Mouse (Mus musculus): Measurements from ENCODE around the gene E130114P18Rik. TPM values are rescaled to one million over a fixed set of nuclear protein-coding genes. Genes with fewer than 3 reads are reported as not detected.

Gene E130114P18Rik
- polyA plus RNA-seq, 1 experiment: not detected

DNA sequence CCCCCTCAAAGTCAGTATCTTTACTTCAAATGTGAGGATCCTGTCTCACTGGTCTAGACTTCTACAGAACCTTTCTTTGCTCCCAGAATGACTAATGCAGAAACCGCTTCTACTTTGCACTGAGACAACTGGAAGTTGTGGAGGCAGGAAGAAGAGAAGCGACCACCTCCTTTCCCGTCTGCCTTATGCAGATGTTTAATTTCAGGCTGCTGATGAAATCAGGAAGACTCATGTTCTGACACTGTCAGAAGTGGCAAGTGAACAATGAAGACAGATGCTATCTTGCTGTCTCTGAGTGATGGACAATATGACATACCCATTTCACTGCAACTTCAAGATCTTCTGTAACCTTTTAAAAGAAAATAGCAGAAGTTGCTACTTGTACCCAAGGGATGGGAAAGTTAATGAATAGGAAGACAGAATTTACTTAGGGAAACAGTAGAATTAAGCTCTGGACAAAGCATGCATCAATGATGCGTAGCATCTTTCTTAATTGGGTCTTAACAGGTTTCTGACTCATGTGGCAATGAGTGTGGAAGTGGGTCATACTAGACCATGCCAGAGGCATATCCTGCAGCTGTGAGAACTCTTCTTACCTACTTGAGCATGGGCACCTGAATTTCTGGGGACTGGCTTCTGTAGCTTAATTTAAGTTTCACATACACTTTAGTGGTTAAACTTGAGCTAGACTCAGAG is 43.8 kb upstream of the E130114P18Rik start:
- Histone ChIP-seq H3K27me3 (ENCODE audit: control insufficient read depth, insufficient read depth, insufficient read length) (no peaks in the 10 kb centered on the region), H3K79me2 (ENCODE audit: control insufficient read depth, insufficient read depth) (no peaks in the 10 kb centered on the region), H3K79me3 (ENCODE audit: low read depth) (no peaks in the 10 kb centered on the region), H3K36me3 (ENCODE audit: control insufficient read depth, insufficient read depth) (no peaks in the 10 kb centered on the region), H3ac (ENCODE audit: control insufficient read depth, insufficient read length, low read depth) (no peak overlapping the region), H3K4me3 (ENCODE audit: insufficient read depth, poor library complexity, severe bottlenecking) (no peak overlapping the region)
- TF ChIP-seq FOSL1 (IDR thresholded peaks at IDR 0.05; ENCODE audit: insufficient read depth, low read length, poor library complexity, severe bottlenecking) (no peak), USF1 (IDR thresholded peaks at IDR 0.05; ENCODE audit: low read depth) (no peak), MYOD1 (IDR thresholded peaks at IDR 0.05; ENCODE audit: control insufficient read depth, insufficient read length, low read depth) (no peak), CEBPB (IDR thresholded peaks at IDR 0.05; ENCODE audit: low read depth) (no peak), MAX (IDR thresholded peaks at IDR 0.05) (no peak), CTCF (IDR thresholded peaks at IDR 0.05; ENCODE audit: control insufficient read depth, insufficient read depth, insufficient read length) (no peak)

- Histone ChIP-seq H3K79me2 (ENCODE audit: control insufficient read depth, insufficient read depth) (no peaks in the 10 kb centered on the region), H3K36me3 (ENCODE audit: control insufficient read depth, insufficient read depth) (no peaks in the 10 kb centered on the region), H3K27me3 (ENCODE audit: control insufficient read depth, insufficient read depth, insufficient read length) (no peaks in the 10 kb centered on the region), H3K4me3 (ENCODE audit: insufficient read depth, poor library complexity, severe bottlenecking) (no peak overlapping the region), H3K79me3 (ENCODE audit: low read depth) (no peaks in the 10 kb centered on the region), H3ac (ENCODE audit: control insufficient read depth, insufficient read length, low read depth) (no peak overlapping the region)
- TF ChIP-seq CTCF (IDR thresholded peaks at IDR 0.05; ENCODE audit: control insufficient read depth, insufficient read depth, insufficient read length) (no peak), CEBPB (IDR thresholded peaks at IDR 0.05; ENCODE audit: low read depth) (no peak), MYOD1 (IDR thresholded peaks at IDR 0.05; ENCODE audit: control insufficient read depth, insufficient read length, low read depth) (no peak), FOSL1 (IDR thresholded peaks at IDR 0.05; ENCODE audit: insufficient read depth, low read length, poor library complexity, severe bottlenecking) (no peak), USF1 (IDR thresholded peaks at IDR 0.05; ENCODE audit: low read depth) (no peak), MYOG (IDR thresholded peaks at IDR 0.05; ENCODE audit: control insufficient read depth, extremely low read depth, insufficient read length) (no peak), MAX (IDR thresholded peaks at IDR 0.05) (no peak)
Measured at GRCm38 (mm10) chr4:97820474-97821259, 42.8 kb upstream of the E130114P18Rik start.

- Histone ChIP-seq H3K79me2 (ENCODE audit: control insufficient read depth, insufficient read depth) (no peaks in the 10 kb centered on the region), H3K36me3 (ENCODE audit: control insufficient read depth, insufficient read depth) (no peaks in the 10 kb centered on the region), H3ac (ENCODE audit: control insufficient read depth, insufficient read length, low read depth) (no peak overlapping the region), H3K79me3 (ENCODE audit: low read depth) (no peaks in the 10 kb centered on the region), H3K27me3 (ENCODE audit: control insufficient read depth, insufficient read depth, insufficient read length) (no peaks in the 10 kb centered on the region), H3K4me3 (ENCODE audit: insufficient read depth, poor library complexity, severe bottlenecking) (no peak overlapping the region)
- TF ChIP-seq USF1 (IDR thresholded peaks at IDR 0.05; ENCODE audit: low read depth) (no peak), CEBPB (IDR thresholded peaks at IDR 0.05; ENCODE audit: low read depth) (no peak), MAX (IDR thresholded peaks at IDR 0.05) (no peak), MYOD1 (IDR thresholded peaks at IDR 0.05; ENCODE audit: control insufficient read depth, insufficient read length, low read depth) (no peak), FOSL1 (IDR thresholded peaks at IDR 0.05; ENCODE audit: insufficient read depth, low read length, poor library complexity, severe bottlenecking) (no peak), MYOG (IDR thresholded peaks at IDR 0.05; ENCODE audit: control insufficient read depth, extremely low read depth, insufficient read length) (no peak), CTCF (IDR thresholded peaks at IDR 0.05; ENCODE audit: control insufficient read depth, insufficient read depth, insufficient read length) (no peak)
Measured at GRCm38 (mm10) chr4:97819101-97819500, 41.2 kb upstream of the E130114P18Rik start.

DNA sequence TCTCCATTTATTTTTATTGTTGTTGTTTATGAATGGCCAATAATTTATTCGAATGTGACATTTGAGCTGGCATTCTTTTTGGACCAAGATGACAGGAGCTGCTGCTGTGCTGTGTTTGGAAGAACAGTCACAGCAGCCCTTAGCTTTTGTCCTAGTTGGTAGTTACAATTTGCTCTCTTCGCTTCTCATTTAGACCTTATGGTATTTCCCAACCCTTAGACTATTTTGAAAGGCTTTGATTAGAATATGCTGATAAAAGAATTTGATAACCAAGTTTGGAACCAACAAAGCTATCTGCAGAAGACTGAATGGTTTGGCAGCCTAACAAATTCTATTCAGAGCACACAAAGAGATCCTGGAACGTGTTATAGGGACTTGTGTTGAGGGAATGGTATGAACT is 40.6 kb upstream of the E130114P18Rik start:
- Histone ChIP-seq H3ac (ENCODE audit: control insufficient read depth, insufficient read length, low read depth) (no peak overlapping the region), H3K36me3 (ENCODE audit: control insufficient read depth, insufficient read depth) (no peaks in the 10 kb centered on the region), H3K4me3 (ENCODE audit: insufficient read depth, poor library complexity, severe bottlenecking) (no peak overlapping the region), H3K79me2 (ENCODE audit: control insufficient read depth, insufficient read depth) (no peaks in the 10 kb centered on the region), H3K27me3 (ENCODE audit: control insufficient read depth, insufficient read depth, insufficient read length) (no peaks in the 10 kb centered on the region), H3K79me3 (ENCODE audit: low read depth) (no peaks in the 10 kb centered on the region)
- TF ChIP-seq MYOD1 (IDR thresholded peaks at IDR 0.05; ENCODE audit: control insufficient read depth, insufficient read length, low read depth): no peak
- TF ChIP-seq MAX (IDR thresholded peaks at IDR 0.05): no peak
- TF ChIP-seq MYOG (IDR thresholded peaks at IDR 0.05; ENCODE audit: control insufficient read depth, extremely low read depth, insufficient read length): no peak
- no peak for TF ChIP-seq CTCF (IDR thresholded peaks at IDR 0.05; ENCODE audit: control insufficient read depth, insufficient read depth, insufficient read length)
- TF ChIP-seq CEBPB (IDR thresholded peaks at IDR 0.05; ENCODE audit: low read depth): no peak
- TF ChIP-seq USF1 (IDR thresholded peaks at IDR 0.05; ENCODE audit: low read depth): no peak
- TF ChIP-seq FOSL1 (IDR thresholded peaks at IDR 0.05; ENCODE audit: insufficient read depth, low read length, poor library complexity, severe bottlenecking): no peak

GRCm38 (mm10) chr4:97817741-97818140 is 39.9 kb upstream of the E130114P18Rik start:
- no peaks in the 10 kb centered on the region for H3K79me3 ChIP-seq (ENCODE audit: low read depth)
- H3ac ChIP-seq (ENCODE audit: control insufficient read depth, insufficient read length, low read depth): no peak overlapping the region
- no peaks in the 10 kb centered on the region for H3K36me3 ChIP-seq (ENCODE audit: control insufficient read depth, insufficient read depth)
- H3K27me3 ChIP-seq (ENCODE audit: control insufficient read depth, insufficient read depth, insufficient read length): no peaks in the 10 kb centered on the region
- no peaks in the 10 kb centered on the region for H3K79me2 ChIP-seq (ENCODE audit: control insufficient read depth, insufficient read depth)
- H3K4me3 ChIP-seq (ENCODE audit: insufficient read depth, poor library complexity, severe bottlenecking): no peak overlapping the region
- TF ChIP-seq FOSL1 (IDR thresholded peaks at IDR 0.05; ENCODE audit: insufficient read depth, low read length, poor library complexity, severe bottlenecking) (no peak), MAX (IDR thresholded peaks at IDR 0.05) (no peak), CTCF (IDR thresholded peaks at IDR 0.05; ENCODE audit: control insufficient read depth, insufficient read depth, insufficient read length) (no peak), USF1 (IDR thresholded peaks at IDR 0.05; ENCODE audit: low read depth) (no peak), MYOD1 (IDR thresholded peaks at IDR 0.05; ENCODE audit: control insufficient read depth, insufficient read length, low read depth) (no peak), CEBPB (IDR thresholded peaks at IDR 0.05; ENCODE audit: low read depth) (no peak), MYOG (IDR thresholded peaks at IDR 0.05; ENCODE audit: control insufficient read depth, extremely low read depth, insufficient read length) (no peak)

Measured in C2C12 (cell line).